Mouse (Mus musculus) mesoderm, embryonic 11.5 days (tissue): ENCODE measurements around the gene Cyb5r3.

Source experiments
- DNase-seq: peaks from one replicate; pipeline ENCODE4 v3.0.0-alpha.2; 2012; ENCODE audit warnings: low read depth, low spot score

Cyb5r3 gene

GRCm38 (mm10) chr15:83169772-83170722 is 2.3 kb downstream of the Cyb5r3 start:
- DNase-seq, result no peak

- DNase-seq, result no peak
Observed at GRCm38 (mm10) chr15:83168875-83169771, 3.3 kb downstream of the Cyb5r3 start.

GRCm38 (mm10) chr15:83168311-83168710 is 4.1 kb downstream of the Cyb5r3 start:
- no peak for DNase-seq

GRCm38 (mm10) chr15:83167550-83168065 is 4.8 kb downstream of the Cyb5r3 start:
- no peak for DNase-seq

GRCm38 (mm10) chr15:83167126-83167525 is 5.3 kb downstream of the Cyb5r3 start:
- DNase-seq, result peak; percentile 23

- no peak for DNase-seq
Observed at GRCm38 (mm10) chr15:83166642-83167041, 5.8 kb downstream of the Cyb5r3 start.

GRCm38 (mm10) chr15:83165526-83166315 is 6.7 kb downstream of the Cyb5r3 start:
- no peak for DNase-seq

GRCm38 (mm10) chr15:83164971-83165471 is 7.4 kb downstream of the Cyb5r3 start:
- DNase-seq, result no peak

GRCm38 (mm10) chr15:83162818-83163485 is 9.4 kb downstream of the Cyb5r3 start:
- no peak for DNase-seq

GRCm38 (mm10) chr15:83162001-83162400 is 10.4 kb downstream of the Cyb5r3 start:
- DNase-seq, result no peak

GRCm38 (mm10) chr15:83161062-83161748 is 11.2 kb downstream of the Cyb5r3 start:
- DNase-seq, result peak; percentile 27

- no peak for DNase-seq
Observed at GRCm38 (mm10) chr15:83160561-83160960, 11.8 kb downstream of the Cyb5r3 start.

- DNase-seq, result no peak
Observed at GRCm38 (mm10) chr15:83159823-83160222, 12.6 kb downstream of the Cyb5r3 start.

- DNase-seq, result no peak
Observed at GRCm38 (mm10) chr15:83158587-83159160, 13.7 kb downstream of the Cyb5r3 start.

GRCm38 (mm10) chr15:83157667-83158064 is 14.7 kb downstream of the Cyb5r3 start:
- DNase-seq, result no peak

- peak; percentile 63 for DNase-seq
Observed at GRCm38 (mm10) chr15:83156929-83157666, 15.3 kb downstream of the Cyb5r3 start.

- no peak for DNase-seq
Observed at GRCm38 (mm10) chr15:83155672-83156419, 16.5 kb downstream of the Cyb5r3 start.

GRCm38 (mm10) chr15:83154309-83154708 is 18.1 kb downstream of the Cyb5r3 start:
- no peak for DNase-seq
